Mouse (Mus musculus): Measurements from ENCODE around the gene Pabpc5. TPM values are rescaled to one million over a fixed set of nuclear protein-coding genes. Genes with fewer than 3 reads are reported as not detected.

Gene Pabpc5
- not detected in 2 replicates for polyA plus RNA-seq (2016; fragmentation: Nextera tagmentation; extraction: Ambion mirVana)

DNA sequence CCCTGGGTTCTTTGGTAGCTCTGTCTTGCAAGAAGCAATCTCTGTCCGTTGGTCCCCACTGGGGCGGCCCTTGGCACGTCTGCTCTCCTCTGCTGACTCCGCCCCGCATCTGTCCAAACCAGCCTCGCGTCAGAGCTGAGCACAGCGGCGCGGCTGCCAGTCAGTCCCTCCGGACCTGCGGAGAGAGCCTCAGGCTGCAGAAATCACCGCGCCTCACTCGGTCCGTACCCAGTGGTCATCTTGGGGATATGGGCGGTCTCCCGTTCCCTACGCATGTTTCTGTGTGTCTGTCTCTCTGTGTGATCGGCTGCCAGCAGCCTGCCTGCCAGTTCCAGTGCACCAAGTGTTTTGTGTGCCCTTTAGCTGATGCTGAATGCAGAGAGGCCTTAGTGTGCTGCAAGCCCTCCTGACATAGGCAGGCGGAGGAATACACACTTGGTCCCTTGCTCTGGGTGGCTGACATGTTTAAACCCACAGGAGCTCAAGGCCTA lies at the start of gene Pabpc5:
Pabpc5 (plus strand) TSS at position 116 of the 491 bp plus-strand sequence.
- Histone ChIP-seq H3K9ac (no peak within 1 kb of the TSS), H3K4me3 (0 out of 2 replicates have a peak within 1 kb of the TSS, but pooled peaks have one; percentile 11), H3K9me3 (replicated peaks) (no peaks in the 10 kb centered on the region), H3K36me3 (no peaks in the 10 kb centered on the region), H3K27me3 (replicated peaks) (no peaks in the 10 kb centered on the region), H3K27ac (no peak within 1 kb of the TSS), H3K4me1 (no peaks in the 10 kb centered on the region), H3K4me2 (peak within 1 kb of the TSS; percentile 27; the same call in 1 of the 2 replicates)
- WGBS (ENCODE audit: insufficient replicate concordance) = 7% methylated on average over 21 of the region's 21 CpGs
- ATAC-seq = 0 out of 2 replicates have a peak, but pooled peaks have one; percentile 21

DNA sequence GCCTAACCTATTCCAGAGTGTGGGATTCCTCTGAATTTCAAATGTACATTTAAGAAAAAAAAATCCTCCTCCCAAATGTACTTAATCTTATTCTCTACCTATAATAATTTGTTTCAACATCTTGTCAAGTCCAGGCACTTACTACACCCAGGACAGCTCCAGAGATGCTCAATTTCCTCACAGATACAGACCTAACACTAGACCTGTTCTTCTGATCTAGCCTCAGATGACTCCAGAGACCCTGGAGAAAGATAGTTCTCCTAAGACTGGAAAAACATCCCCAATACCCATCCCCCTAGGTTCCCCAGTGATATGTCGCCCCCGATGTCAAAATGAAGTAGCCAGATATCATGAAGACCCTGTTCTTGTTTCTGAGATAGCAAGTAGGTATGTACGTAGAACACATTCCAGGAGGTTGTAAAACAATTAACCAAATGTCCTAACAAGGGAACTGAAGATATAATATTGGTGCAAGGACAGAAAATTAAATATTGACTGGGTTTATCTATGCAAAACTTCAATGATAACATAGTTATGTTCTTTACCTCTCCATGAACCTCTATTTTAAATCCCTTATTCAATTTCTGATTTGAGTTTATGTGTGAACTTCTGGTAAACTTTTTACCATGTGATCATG lies 39.9 kb upstream of the Pabpc5 start:
- no peaks in the 10 kb centered on the region for H3K9me3 ChIP-seq (replicated peaks)
- no peak overlapping the region for H3K4me2 ChIP-seq
- H3K36me3 ChIP-seq = no peaks in the 10 kb centered on the region
- no peak overlapping the region for H3K4me3 ChIP-seq
- no peak for ATAC-seq
- 69% methylated on average over 3 of the region's 3 CpGs for WGBS (ENCODE audit: insufficient replicate concordance)
- no peak overlapping the region for H3K9ac ChIP-seq
- H3K27me3 ChIP-seq (replicated peaks) = no peaks in the 10 kb centered on the region
- H3K27ac ChIP-seq = no peak overlapping the region
- no peaks in the 10 kb centered on the region for H3K4me1 ChIP-seq

DNA sequence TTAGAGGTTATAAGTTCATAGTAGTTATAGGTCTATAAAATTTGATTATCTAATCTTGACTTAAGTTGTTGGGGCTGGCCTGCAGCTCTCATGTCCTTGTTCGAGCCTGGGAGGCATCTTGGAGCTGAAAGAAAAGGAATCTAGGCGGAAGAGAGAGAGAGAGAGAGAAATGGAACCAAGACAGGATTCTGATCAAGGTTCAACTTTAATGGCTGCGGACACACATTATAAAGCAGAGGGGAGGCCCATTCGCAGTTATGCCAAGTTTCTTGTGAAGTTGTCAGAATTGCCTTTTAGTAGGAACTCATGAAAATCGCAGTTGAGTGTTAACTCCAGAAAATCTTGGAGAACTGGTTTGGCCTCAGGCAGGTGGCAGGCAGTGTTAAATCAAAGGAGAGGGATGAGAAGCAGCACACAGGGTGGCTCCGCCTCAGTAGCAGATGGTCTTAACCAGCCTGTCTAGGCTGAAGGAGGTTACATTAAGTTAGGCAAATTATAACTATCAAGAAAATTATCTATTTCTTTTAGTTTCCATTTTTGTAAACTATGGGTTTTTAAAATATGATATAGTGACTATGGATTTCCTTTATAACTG lies 38.6 kb upstream of the Pabpc5 start:
- Histone ChIP-seq H3K27me3 (replicated peaks) (no peaks in the 10 kb centered on the region), H3K36me3 (no peaks in the 10 kb centered on the region), H3K9me3 (replicated peaks) (no peaks in the 10 kb centered on the region), H3K4me1 (no peaks in the 10 kb centered on the region), H3K9ac (no peak overlapping the region), H3K4me3 (no peak overlapping the region), H3K27ac (no peak overlapping the region), H3K4me2 (no peak overlapping the region)
- ATAC-seq = no peak
- WGBS (ENCODE audit: insufficient replicate concordance) = 64% methylated on average over 5 of the region's 6 CpGs

DNA sequence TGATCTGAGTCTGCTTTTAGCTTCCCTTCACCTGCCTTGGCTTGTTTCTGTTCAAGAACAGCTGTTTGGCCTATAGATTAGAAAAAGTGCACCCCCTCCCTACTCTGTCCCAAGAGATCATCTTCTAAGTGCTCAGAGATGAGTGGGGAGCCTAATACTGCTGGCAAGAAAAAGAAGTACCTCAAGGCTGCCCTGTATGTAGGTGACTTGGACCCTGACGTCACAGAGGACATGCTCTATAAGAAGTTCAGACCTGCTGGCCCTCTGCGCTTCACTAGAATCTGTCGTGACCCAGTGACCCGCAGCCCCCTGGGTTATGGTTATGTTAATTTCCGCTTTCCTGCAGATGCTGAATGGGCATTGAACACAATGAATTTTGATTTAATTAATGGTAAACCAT lies 856 bp downstream of the Pabpc5 start:
- Histone ChIP-seq H3K9me3 (replicated peaks) (no peaks in the 10 kb centered on the region), H3K4me1 (no peaks in the 10 kb centered on the region), H3K36me3 (no peaks in the 10 kb centered on the region), H3K9ac (no peak overlapping the region), H3K4me2 (no peak overlapping the region), H3K4me3 (no peak overlapping the region), H3K27ac (no peak overlapping the region), H3K27me3 (replicated peaks) (no peaks in the 10 kb centered on the region)
- no peak for ATAC-seq
- WGBS (ENCODE audit: insufficient replicate concordance) = 71% methylated on average over 5 of the region's 5 CpGs

Data from liver, embryonic 12.5 days (tissue).